Mouse (Mus musculus) ES-Bruce4 (cell line): ENCODE results near the gene Fbxl17. TPM values are rescaled to one million over a fixed set of nuclear protein-coding genes. Genes with fewer than 3 reads are reported as not detected.

Experiments
- H3K27ac ChIP-seq: 2 replicates; pipeline ENCODE4 v1.5.1; 2012; ENCODE audit warnings: low read length, inconsistent platforms; ENCODE audit not compliant: insufficient read depth
- H3K27me3 ChIP-seq: 2 replicates; pipeline ENCODE4 v1.6.1; 2012; ENCODE audit warnings: mild to moderate bottlenecking, low read length, inconsistent platforms; ENCODE audit not compliant: control insufficient read depth, poor library complexity, insufficient read depth, severe bottlenecking
- H3K36me3 ChIP-seq: 2 replicates; pipeline ENCODE4 v1.6.1; 2012; ENCODE audit warnings: inconsistent platforms, mild to moderate bottlenecking, low read length, moderate library complexity; ENCODE audit not compliant: control insufficient read depth, poor library complexity, insufficient read depth, severe bottlenecking
- H3K4me1 ChIP-seq: one replicate; pipeline ENCODE4 v1.8.1; 2011; ENCODE audit warnings: low read length; ENCODE audit not compliant: control insufficient read depth, insufficient read depth
- H3K4me3 ChIP-seq: 2 replicates; pipeline ENCODE4 v1.5.1; 2011; ENCODE audit warnings: low read depth, mild to moderate bottlenecking, low read length
- H3K9ac ChIP-seq: 2 replicates; pipeline ENCODE4 v1.6.1; 2012; ENCODE audit warnings: low read depth, mild to moderate bottlenecking, inconsistent platforms; ENCODE audit not compliant: poor library complexity, severe bottlenecking
- H3K9me3 ChIP-seq: replicated peaks from 2 replicates; pipeline ENCODE4 v1.6.1; 2012; ENCODE audit warnings: mild to moderate bottlenecking, low read length, inconsistent platforms; ENCODE audit not compliant: control insufficient read depth, poor library complexity, insufficient read depth, severe bottlenecking
- CTCF ChIP-seq: IDR thresholded peaks from one replicate; pipeline ENCODE4 v1.8.1; 2011; ENCODE audit warnings: low read depth, low read length
- EP300 ChIP-seq: IDR thresholded peaks from 2 replicates; pipeline ENCODE4 v1.6.1; 2011; ENCODE audit warnings: low read depth, low read length; ENCODE audit not compliant: insufficient read depth
- POLR2A ChIP-seq: IDR thresholded peaks from one replicate; pipeline ENCODE4 v1.8.1; 2011; ENCODE audit warnings: low read length; ENCODE audit not compliant: insufficient read depth
- polyA plus RNA-seq: library from polyadenylated mRNA; stranded (reverse); fragments of >200 nt; gene quantifications from 2 replicates; pipeline ENCODE4 v1.2.4, GENCODE M21; 2011; ENCODE audit warnings: low read depth; ENCODE audit not compliant: missing spikeins, insufficient read depth, insufficient read length

Gene Fbxl17
- polyA plus RNA-seq, 1 experiment = 11.7 TPM

DNA sequence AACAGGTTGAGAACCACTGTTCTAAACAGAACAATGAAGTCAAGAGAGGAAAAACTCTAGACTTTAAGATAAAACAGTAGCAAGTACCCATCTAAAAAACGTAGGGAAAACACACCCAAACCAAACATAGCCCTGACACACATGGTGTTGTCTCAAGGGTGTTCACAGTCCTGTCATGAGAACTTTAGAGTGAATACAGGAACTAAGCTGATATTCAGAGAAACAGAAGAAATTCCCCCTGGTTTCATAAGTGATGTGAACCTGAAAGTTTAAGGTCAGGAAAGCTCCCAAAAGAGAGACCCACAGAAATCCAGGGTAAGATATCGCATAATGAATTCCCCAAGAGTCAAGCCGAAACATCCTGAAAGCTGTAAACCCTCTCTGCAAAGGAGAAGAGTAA, 97.6 kb downstream of the Fbxl17 start:
- Histone ChIP-seq H3K9ac (no peak overlapping the region), H3K27me3 (no peaks in the 10 kb centered on the region), H3K9me3 (no peaks in the 10 kb centered on the region), H3K4me3 (no peak overlapping the region), H3K36me3 (no peaks in the 10 kb centered on the region), H3K4me1 (peaks cover 2% of the 10 kb centered on the region), H3K27ac (no peak overlapping the region)
- TF ChIP-seq EP300 (no peak), POLR2A (no peak), CTCF (no peak)

GRCm38 (mm10) chr17:63400640-63401039, 99.2 kb downstream of the Fbxl17 start:
- Histone ChIP-seq H3K4me1 (peaks cover 2% of the 10 kb centered on the region), H3K9me3 (no peaks in the 10 kb centered on the region), H3K9ac (no peak overlapping the region), H3K36me3 (no peaks in the 10 kb centered on the region), H3K4me3 (no peak overlapping the region), H3K27me3 (no peaks in the 10 kb centered on the region), H3K27ac (no peak overlapping the region)
- no peak for TF ChIP-seq CTCF

- Histone ChIP-seq H3K27me3 (no peaks in the 10 kb centered on the region), H3K9ac (no peak overlapping the region), H3K9me3 (no peaks in the 10 kb centered on the region), H3K4me1 (peaks cover 2% of the 10 kb centered on the region), H3K27ac (no peak overlapping the region), H3K36me3 (no peaks in the 10 kb centered on the region), H3K4me3 (no peak overlapping the region)
- no peak for TF ChIP-seq CTCF
- no peak for TF ChIP-seq POLR2A
- TF ChIP-seq EP300 = no peak
Observed at GRCm38 (mm10) chr17:63399816-63400215, 100.0 kb downstream of the Fbxl17 start.

DNA sequence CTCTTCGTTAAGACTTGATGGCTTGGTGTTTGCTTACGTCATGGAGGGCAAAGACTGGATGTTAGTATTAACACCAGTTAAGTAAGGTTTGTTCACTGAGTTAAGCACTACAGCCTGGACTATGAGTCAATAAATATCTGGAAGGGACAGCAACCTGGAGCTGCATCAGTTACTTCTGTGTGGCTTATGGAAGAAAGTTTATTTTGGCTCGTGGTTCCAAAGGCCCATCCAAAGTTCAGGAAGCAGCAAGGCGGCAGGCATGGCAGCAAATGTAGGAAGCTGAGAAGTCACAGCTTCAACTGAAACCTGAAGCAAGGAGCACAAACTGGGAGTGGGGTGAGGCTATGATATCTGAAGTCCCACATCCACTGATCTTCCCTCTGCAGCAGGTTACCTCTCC, 108.3 kb downstream of the Fbxl17 start:
- no peaks in the 10 kb centered on the region for H3K27me3 ChIP-seq
- no peak for TF ChIP-seq POLR2A
- TF ChIP-seq CTCF = no peak
- TF ChIP-seq EP300 = no peak

DNA sequence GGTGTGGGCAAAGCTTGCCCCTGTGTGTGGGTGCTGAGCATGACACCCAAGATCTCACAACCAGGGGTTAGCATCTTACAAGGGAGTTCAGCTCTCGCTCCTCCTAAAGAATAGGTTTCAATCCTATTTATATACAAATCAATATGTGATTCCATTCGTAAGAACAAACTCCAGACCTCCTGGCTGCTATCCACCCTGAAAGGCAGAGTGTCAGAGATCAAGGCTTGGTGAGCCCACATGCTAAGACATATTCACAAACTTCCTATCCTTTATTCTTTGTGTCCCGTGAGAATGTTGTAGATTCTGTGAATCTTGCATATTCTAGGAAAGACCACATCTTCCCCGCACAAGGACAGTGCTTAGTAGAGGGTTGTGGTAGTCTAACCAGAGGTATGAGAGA, 108.9 kb downstream of the Fbxl17 start:
- H3K27me3 ChIP-seq = no peaks in the 10 kb centered on the region
- no peak overlapping the region for H3K27ac ChIP-seq
- H3K9me3 ChIP-seq = no peaks in the 10 kb centered on the region
- no peak overlapping the region for H3K9ac ChIP-seq
- no peaks in the 10 kb centered on the region for H3K4me1 ChIP-seq
- H3K4me3 ChIP-seq = no peak overlapping the region
- no peak for TF ChIP-seq EP300
- no peak for TF ChIP-seq CTCF
- TF ChIP-seq POLR2A = no peak
- H3K36me3 ChIP-seq = no peaks in the 10 kb centered on the region

More for the DNA sequence above, 108.3 kb downstream of the Fbxl17 start:
- Histone ChIP-seq H3K27ac (no peak overlapping the region), H3K9ac (no peak overlapping the region), H3K4me3 (no peak overlapping the region), H3K9me3 (no peaks in the 10 kb centered on the region), H3K4me1 (no peaks in the 10 kb centered on the region), H3K36me3 (no peaks in the 10 kb centered on the region)

DNA sequence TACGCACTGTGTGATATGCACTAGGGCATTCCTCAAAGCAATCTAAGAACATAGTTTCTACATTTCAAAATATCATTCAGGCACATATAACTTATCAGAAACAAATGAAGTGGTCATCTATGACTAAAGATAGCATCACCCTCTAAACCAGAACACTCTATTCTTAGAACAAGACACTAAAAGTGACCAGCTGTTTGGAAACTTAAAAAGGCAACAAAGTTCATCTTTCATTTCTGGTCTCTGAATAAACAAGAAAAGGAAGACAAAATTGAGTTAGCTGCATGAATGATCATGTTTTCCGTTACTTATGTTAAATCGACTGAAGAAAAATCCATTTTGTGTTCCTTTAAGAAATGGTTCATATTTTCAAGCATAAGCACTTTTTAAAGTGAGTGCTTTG, 128.8 kb downstream of the Fbxl17 start:
- TF ChIP-seq CTCF (no peak), EP300 (no peak), POLR2A (no peak)
- H3K9me3 ChIP-seq = no peaks in the 10 kb centered on the region
- no peak overlapping the region for H3K27ac ChIP-seq

More for the DNA sequence above, 128.8 kb downstream of the Fbxl17 start:
- Histone ChIP-seq H3K4me3 (no peak overlapping the region), H3K27me3 (no peaks in the 10 kb centered on the region), H3K4me1 (no peaks in the 10 kb centered on the region), H3K36me3 (no peaks in the 10 kb centered on the region), H3K9ac (no peak overlapping the region)
